Mouse (Mus musculus): ENCODE results near the gene Rprml.

- no peak for TF ChIP-seq CHD2 (IDR thresholded peaks at IDR 0.05; ENCODE audit: low read depth, low read length)
- no peak for TF ChIP-seq ZNF384 (IDR thresholded peaks at IDR 0.05; ENCODE audit: low read depth, low read length)
- TF ChIP-seq ZC3H11A (IDR thresholded peaks at IDR 0.05; ENCODE audit: borderline replicate concordance, low read depth, low read length): no peak
- TF ChIP-seq HCFC1 (IDR thresholded peaks at IDR 0.05; ENCODE audit: borderline replicate concordance, insufficient read depth, low read length): no peak
Measured at GRCm38 (mm10) chr11:103656520-103656919, 7.2 kb downstream of the Rprml start.
